Mouse (Mus musculus) naive thymus-derived CD4-positive, alpha-beta T cell, adult 2 months (primary cell): Measurements from ENCODE around the gene Arl11.

Experiments used
- DNase-seq: peaks from one replicate; pipeline ENCODE4 v3.0.0-alpha.2; 2011; ENCODE audit warnings: low read depth

Arl11 gene

GRCm38 (mm10) chr14:61309593-61309992 lies at the start of gene Arl11:
Gene Arl11 (plus strand): TSS chr14:61309753.
- peak; percentile 35 for DNase-seq

GRCm38 (mm10) chr14:61267908-61268475 lies 41.6 kb upstream of the Arl11 start:
- no peak for DNase-seq

- no peak for DNase-seq
Measured at GRCm38 (mm10) chr14:61274414-61275198, 34.9 kb upstream of the Arl11 start.

- DNase-seq = peak; percentile 43
Measured at GRCm38 (mm10) chr14:61277285-61277684, 32.3 kb upstream of the Arl11 start.

GRCm38 (mm10) chr14:61278676-61279300 lies 30.8 kb upstream of the Arl11 start:
- DNase-seq = no peak

GRCm38 (mm10) chr14:61288606-61289286 lies 20.8 kb upstream of the Arl11 start:
- no peak for DNase-seq

GRCm38 (mm10) chr14:61290664-61291063 lies 18.9 kb upstream of the Arl11 start:
- DNase-seq = no peak

- peak; percentile 73 for DNase-seq
Measured at GRCm38 (mm10) chr14:61293884-61294737, 15.4 kb upstream of the Arl11 start.

- DNase-seq = peak; percentile 64
Measured at GRCm38 (mm10) chr14:61294738-61295079, 14.8 kb upstream of the Arl11 start.

- no peak for DNase-seq
Measured at GRCm38 (mm10) chr14:61299810-61300209, 9.7 kb upstream of the Arl11 start.

GRCm38 (mm10) chr14:61301323-61301722 lies 8.2 kb upstream of the Arl11 start:
- DNase-seq = no peak

GRCm38 (mm10) chr14:61302428-61302827 lies 7.1 kb upstream of the Arl11 start:
- DNase-seq = no peak

GRCm38 (mm10) chr14:61303969-61304609 lies 5.5 kb upstream of the Arl11 start:
- no peak for DNase-seq

- DNase-seq = no peak
Measured at GRCm38 (mm10) chr14:61310036-61310772, 651 bp downstream of the Arl11 start.

GRCm38 (mm10) chr14:61310963-61311362 lies 1.4 kb downstream of the Arl11 start:
- DNase-seq = no peak

GRCm38 (mm10) chr14:61316861-61317260 lies 7.3 kb downstream of the Arl11 start:
- DNase-seq = peak; percentile 68

GRCm38 (mm10) chr14:61320765-61321164 lies 11.2 kb downstream of the Arl11 start:
- DNase-seq = no peak

GRCm38 (mm10) chr14:61321200-61321599 lies 11.6 kb downstream of the Arl11 start:
- no peak for DNase-seq

- no peak for DNase-seq
Measured at GRCm38 (mm10) chr14:61322740-61323139, 13.2 kb downstream of the Arl11 start.

- peak; percentile 41 for DNase-seq
Measured at GRCm38 (mm10) chr14:61327007-61327406, 17.5 kb downstream of the Arl11 start.
